Mouse (Mus musculus) C2C12 (cell line): ENCODE results near the gene Adgrg1.

ENCODE experiments used
- CTCF ChIP-seq: IDR thresholded peaks from one replicate; pipeline ENCODE4 v1.5.1; 2011; ENCODE audit not compliant: control insufficient read depth, insufficient read depth, insufficient read length
- MAX ChIP-seq: IDR thresholded peaks from one replicate; pipeline ENCODE4 v1.6.1; 2011; ENCODE audit warnings: mild to moderate bottlenecking, control low read depth
- MYOG ChIP-seq: IDR thresholded peaks from one replicate; pipeline ENCODE4 v1.6.1; 2011; ENCODE audit not compliant: control insufficient read depth, insufficient read length; ENCODE audit errors: extremely low read depth
- USF1 ChIP-seq: IDR thresholded peaks from one replicate; pipeline ENCODE4 v1.6.1; 2011; ENCODE audit warnings: low read depth, mild to moderate bottlenecking, control low read depth, moderate library complexity

- TF ChIP-seq CTCF (no peak), MYOG (no peak), MAX (no peak), USF1 (no peak)
Observed at GRCm38 (mm10) chr8:94948421-94948820, 26.1 kb upstream of the Adgrg1 start.
